Mouse (Mus musculus) cortical plate, adult 2 months (tissue): ENCODE data around the gene Smim20.

ENCODE experiments used
- CTCF ChIP-seq: fragments of 200-500 bp; IDR thresholded peaks from 2 replicates; pipeline ENCODE4 v1.5.1; 2011; ENCODE audit warnings: mild to moderate bottlenecking, control low read depth, low read length; ENCODE audit not compliant: insufficient read depth; ENCODE audit errors: extremely low read depth
- POLR2A ChIP-seq: fragments of 200-500 bp; IDR thresholded peaks from 2 replicates; pipeline ENCODE4 v1.6.1; 2011; ENCODE audit warnings: mild to moderate bottlenecking, low read length, control low read depth; ENCODE audit not compliant: insufficient read depth; ENCODE audit errors: extremely low read depth

DNA sequence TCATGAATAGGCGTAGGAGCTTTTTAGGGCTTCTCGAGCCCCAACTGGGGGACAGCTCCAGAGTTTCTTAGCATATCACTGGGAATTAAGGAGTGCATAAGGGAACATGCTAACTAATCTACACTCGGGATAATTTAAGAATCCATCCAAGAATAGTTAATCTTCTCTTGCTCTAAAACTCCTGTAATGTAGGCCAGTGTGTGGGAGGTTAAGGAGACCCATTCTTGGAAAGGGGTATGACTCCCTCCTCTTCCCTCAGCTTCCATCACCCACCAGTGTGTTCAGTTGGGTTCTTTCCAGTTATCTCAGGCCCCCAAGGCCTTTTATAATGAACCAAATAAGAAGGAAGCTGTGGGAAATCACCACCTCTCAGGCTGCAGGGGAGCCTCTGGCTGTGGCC, 40.0 kb downstream of the Smim20 start:
- TF ChIP-seq POLR2A, result no peak
- no peak for TF ChIP-seq CTCF
